Mouse (Mus musculus) liver, adult 2 months (tissue): ENCODE data around the gene Gramd4.

Experiments used
- CTCF ChIP-seq: fragments of 200-500 bp; IDR thresholded peaks from 2 replicates; pipeline ENCODE4 v1.5.1; 2011; ENCODE audit warnings: low read depth, low read length, control low read depth
- POLR2A ChIP-seq: fragments of 200-500 bp; IDR thresholded peaks from 2 replicates; pipeline ENCODE4 v1.6.1; 2011; ENCODE audit warnings: low read length, control low read depth; ENCODE audit not compliant: insufficient read depth; ENCODE audit errors: extremely low read depth

GRCm38 (mm10) chr15:86145046-86145445 lies 87.6 kb downstream of the Gramd4 start:
- TF ChIP-seq CTCF, result no peak
- no peak for TF ChIP-seq POLR2A
